Mouse (Mus musculus) heart, adult 10 weeks (tissue): Measurements from ENCODE around the gene Dnajb11. TPM values are rescaled to one million over a fixed set of nuclear protein-coding genes. Genes with fewer than 3 reads are reported as not detected.

Source experiments
- polyA plus RNA-seq: library from polyadenylated mRNA; stranded (reverse); fragments of 350-450 nt; fragmentation: Illumina TruSeq; extraction: RNeasy Lipid Tissue Mini Kit (QIAGEN cat#74804); gene quantifications from one replicate; pipeline ENCODE4 v1.2.3, GENCODE M21; 2014; ENCODE audit warnings: low read depth, low replicate concordance

Dnajb11 gene
- polyA plus RNA-seq, result 53.6 TPM

DNA sequence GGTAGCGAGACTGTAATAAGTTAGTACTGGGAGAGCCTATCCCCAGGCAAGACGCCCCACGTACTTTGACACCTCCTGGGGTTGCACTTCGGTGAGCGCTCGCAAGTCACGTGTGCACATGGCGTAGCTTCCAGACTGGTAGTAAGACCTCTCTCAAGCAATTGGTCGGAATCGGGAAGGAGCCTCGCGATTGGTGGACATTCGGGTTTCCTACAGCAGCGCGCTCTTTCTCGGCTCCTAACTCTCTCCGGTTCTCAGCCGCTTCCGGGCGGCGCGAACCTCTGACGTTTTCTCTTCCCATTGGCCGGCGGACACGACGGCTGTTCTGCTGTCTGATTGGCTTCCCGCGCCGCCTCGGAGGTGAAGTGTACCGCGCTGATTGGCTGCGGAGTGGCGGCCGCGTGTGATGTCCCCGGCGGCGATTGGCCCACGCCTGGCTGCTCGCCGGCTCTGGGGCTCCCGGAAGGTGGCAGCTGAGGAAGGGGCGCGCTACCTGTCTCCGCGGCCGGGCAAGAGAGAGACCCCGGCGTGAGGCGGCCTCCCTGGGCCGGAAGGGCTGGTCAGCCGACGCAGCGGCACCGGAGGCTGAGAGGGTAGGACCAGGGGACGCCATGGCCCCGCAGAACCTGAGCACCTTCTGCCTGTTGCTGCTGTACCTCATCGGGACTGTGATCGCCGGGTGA lies at the start of gene Dnajb11, which contains the start of gene Tbccd1:
Gene Dnajb11 (plus strand): TSS at position 415 of the 683 bp plus-strand sequence.
Gene Tbccd1 (minus strand): TSS at position 239 of the 683 bp plus-strand sequence.

DNA sequence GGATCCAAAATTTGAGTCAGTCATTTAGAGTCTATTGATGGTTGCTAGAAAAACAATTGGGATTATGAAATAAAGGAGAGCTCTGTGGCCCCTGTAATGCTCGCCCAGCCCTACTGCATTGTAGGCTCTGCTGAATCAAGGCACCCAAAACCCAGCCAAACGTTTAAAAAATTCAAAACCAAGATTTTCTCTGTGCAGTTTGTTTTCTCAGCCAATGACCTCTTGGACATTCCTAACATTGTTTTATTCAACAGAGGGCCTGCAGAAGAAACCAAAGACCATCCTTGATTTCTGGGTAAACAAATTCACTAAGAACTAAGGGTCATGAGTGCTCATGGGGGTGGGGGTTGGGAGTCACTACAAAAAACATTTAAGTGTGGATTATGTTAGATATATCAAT lies 46.2 kb upstream of the Dnajb11 start, which contains the start of gene Crygs:
Gene Crygs (minus strand): TSS at position 101 of the 400 bp plus-strand sequence.

DNA sequence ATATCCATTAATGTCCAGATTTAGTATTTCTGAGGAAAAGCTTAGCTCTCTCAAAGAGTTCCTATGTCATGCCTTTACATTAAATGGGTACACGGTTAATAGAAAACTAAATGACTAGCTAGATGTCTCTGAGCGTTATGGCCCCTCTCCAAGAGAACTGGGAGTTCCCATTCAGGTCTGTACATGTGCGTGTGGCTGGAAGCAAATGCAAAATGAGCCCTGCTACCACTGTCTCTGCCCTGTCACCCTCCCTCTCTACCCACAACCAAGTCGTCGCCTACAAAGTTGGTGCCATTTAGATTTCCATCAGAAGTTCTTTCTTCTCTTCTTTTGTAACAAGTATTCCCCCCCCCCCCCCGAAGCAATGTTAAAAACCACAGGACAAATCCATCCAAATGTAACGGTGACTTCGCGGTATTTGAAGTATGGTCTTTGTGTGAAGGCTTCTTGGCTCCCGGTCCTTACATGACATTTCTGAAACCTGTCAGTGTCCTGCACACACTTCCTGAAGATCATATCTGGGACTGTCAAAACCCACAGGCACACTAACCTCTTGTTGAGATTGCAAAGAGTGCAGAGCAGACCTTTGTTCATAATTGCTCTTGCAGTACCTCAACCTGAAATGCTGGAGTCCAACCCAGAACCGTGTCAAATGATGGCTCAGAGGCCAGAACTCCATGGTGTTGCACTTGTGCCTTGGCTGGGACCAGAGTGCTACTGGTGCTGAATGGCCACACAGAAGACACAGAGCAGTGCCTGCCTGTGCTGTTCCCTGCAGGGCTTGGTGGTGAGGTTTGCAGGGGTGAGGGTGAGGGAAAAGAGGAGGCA lies 33.3 kb downstream of the Dnajb11 start, which contains the start of gene Ahsg:
Gene Ahsg (plus strand): TSS at position 595 of the 828 bp plus-strand sequence.

DNA sequence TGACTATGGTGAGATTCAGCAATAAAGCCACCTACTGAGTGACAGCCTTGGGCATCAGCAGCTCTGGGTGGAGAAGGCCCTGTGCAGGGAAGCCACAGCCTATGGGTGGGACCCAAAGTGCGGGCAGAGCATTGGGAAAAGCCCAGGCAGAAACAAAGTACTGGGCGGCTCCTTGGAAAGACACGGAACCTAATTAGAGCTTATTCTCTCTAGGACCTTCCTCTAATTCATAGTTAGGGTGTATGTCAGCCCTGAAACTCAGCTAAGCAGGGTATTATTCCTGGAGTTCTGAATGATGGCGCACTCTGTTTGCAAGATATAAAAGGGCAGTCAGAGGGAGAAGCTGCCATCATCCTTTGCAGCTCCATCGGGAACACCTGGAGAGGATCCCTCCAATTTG lies 60.4 kb downstream of the Dnajb11 start, which contains the start of gene Fetub:
Gene Fetub (plus strand): TSS at position 301 of the 400 bp plus-strand sequence.

Other genes starting within 250 kb of the Dnajb11 start
- 0.29 TPM for gene Dgkg, start 200.6 kb upstream of the Dnajb11 start, polyA plus RNA-seq
- gene Crygs, start 46.3 kb upstream of the Dnajb11 start, polyA plus RNA-seq, result not detected
- gene Tbccd1, start 176 bp upstream of the Dnajb11 start, polyA plus RNA-seq, result 11.7 TPM
- gene Ahsg, start 33.4 kb downstream of the Dnajb11 start, polyA plus RNA-seq, result 21.7 TPM
- gene Fetub, start 60.5 kb downstream of the Dnajb11 start, polyA plus RNA-seq, result 0.73 TPM
- gene Hrg, start 93.2 kb downstream of the Dnajb11 start, polyA plus RNA-seq, result 0.26 TPM
- gene Kng2, start 171.6 kb downstream of the Dnajb11 start, polyA plus RNA-seq, result 0.71 TPM
- gene Kng1, start 200.0 kb downstream of the Dnajb11 start, polyA plus RNA-seq, result 1.0 TPM
- gene Eif4a2, start 249.6 kb downstream of the Dnajb11 start, polyA plus RNA-seq, result 686 TPM